Mouse (Mus musculus): ENCODE data around the gene Smco1.

DNA sequence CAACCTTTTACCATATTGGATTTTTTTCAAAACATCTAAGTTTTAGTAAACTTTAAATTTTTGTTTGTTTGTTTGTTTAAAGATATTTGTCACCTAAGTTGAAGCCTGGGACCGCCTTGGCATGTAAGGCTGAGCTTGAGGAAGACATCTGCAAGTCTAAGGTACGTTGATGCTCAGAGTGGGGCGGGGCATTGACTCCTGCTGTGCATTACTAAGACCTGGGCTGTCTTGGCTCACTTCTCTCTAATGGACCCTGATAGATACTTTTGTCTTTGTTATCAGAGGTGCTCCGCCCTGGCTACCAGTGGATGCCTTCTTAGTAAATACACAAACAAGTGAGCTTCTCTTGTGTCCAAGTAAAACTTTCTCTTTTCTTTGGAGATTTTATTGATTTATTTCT is 20.6 kb downstream of the Smco1 start:
- no peak for TF ChIP-seq CTCF (IDR thresholded peaks at IDR 0.05)
- no peak for TF ChIP-seq EP300 (IDR thresholded peaks at IDR 0.05)
